Mouse (Mus musculus): Measurements from ENCODE around the gene Marveld3. TPM values are rescaled to one million over a fixed set of nuclear protein-coding genes. Genes with fewer than 3 reads are reported as not detected.

Marveld3 gene
- polyA plus RNA-seq, 1 experiment from 2014 or later, result 0.31 TPM

DNA sequence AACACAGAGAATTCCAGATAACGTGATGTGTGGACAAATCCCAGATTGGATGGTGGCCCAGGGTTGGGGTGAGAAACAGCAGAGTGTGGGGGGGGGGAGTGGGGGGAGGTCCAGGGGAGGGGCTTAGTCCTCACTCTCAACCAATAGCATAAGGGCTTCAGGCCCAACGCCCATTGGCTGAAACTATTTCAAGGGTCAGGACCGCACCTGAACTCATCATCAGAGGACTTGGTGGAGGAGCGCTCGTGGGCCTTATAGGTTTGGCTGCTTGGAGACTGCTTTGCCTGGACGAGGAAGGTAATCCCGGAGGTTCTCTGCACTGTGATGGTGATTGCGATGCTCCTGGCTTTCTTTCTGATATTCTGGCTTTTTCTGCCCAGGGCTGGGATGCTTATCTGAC lies 28.2 kb upstream of the Marveld3 start, which contains the start of gene Tat:
TSS of gene Tat (plus strand) at position 214 of the 400 bp plus-strand sequence.
- Histone ChIP-seq H3K4me1 (no peaks in the 10 kb centered on the region), H3K4me3 (no peak within 1 kb of the TSS), H3K36me3 (no peaks in the 10 kb centered on the region), H3K9me3 (replicated peaks) (no peaks in the 10 kb centered on the region), H3K27me3 (ENCODE audit: low read depth, poor library complexity, severe bottlenecking) (no peaks in the 10 kb centered on the region), H3K27ac (replicated peaks) (no peak within 1 kb of the TSS)
- DNase-seq (ENCODE audit: low spot score), result no peak
- WGBS, result 82% methylated on average over 8 of the region's 8 CpGs

DNA sequence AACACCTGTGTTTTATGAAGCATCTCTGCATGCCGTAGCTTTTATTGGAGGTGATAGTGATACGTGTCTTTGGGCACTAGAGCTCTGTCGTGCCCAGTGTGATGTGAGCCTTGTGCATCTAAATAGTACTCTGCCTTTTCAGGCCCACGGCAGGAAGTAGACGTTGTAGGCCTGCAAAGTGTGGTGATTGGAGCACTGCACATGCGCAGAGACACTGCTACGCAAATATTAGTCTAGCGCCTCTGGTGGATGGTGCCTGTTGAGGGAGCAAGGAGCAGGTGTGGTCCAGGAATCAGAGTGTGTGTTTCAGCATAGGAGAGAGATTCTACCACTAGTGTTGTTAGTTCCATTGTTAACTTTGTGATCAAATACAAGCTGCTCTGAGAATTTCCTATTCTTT lies 27.1 kb upstream of the Marveld3 start:
- no peak for DNase-seq (ENCODE audit: low spot score)
- 90% methylated on average over 8 of the region's 8 CpGs for WGBS
- Histone ChIP-seq H3K27me3 (ENCODE audit: low read depth, poor library complexity, severe bottlenecking) (no peaks in the 10 kb centered on the region), H3K36me3 (no peaks in the 10 kb centered on the region), H3K9me3 (replicated peaks) (no peaks in the 10 kb centered on the region), H3K4me3 (no peak overlapping the region), H3K4me1 (0 out of 2 replicates have a peak, but pooled peaks cover under 1% of the 10 kb centered on the region), H3K27ac (replicated peaks) (no peak overlapping the region)

DNA sequence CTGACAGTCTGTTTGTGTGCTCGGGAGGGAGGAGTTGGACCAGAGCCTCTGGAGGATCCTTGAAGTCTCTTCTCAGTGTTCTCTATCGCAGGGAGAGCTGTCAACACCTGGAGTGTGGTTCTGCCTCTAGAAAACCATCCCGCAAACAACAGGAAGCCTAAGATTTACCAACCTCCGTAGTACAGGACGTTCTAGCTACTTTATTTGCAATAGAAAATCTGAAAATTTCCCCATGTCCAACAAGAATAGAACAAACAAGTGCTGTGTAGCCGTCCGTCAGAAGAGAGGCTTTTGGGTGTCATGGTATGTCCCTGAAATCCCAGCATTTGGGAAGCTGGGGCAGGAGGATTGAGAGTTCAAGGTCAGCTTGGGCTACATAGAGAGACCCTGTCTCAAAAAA lies 25.8 kb upstream of the Marveld3 start:
- Histone ChIP-seq H3K4me1 (0 out of 2 replicates have a peak, but pooled peaks cover 6% of the 10 kb centered on the region), H3K9me3 (replicated peaks) (no peaks in the 10 kb centered on the region), H3K27ac (replicated peaks) (no peak overlapping the region), H3K27me3 (ENCODE audit: low read depth, poor library complexity, severe bottlenecking) (no peaks in the 10 kb centered on the region), H3K4me3 (no peak overlapping the region), H3K36me3 (no peaks in the 10 kb centered on the region)
- DNase-seq (ENCODE audit: low spot score), result no peak
- 87% methylated on average over 7 of the region's 7 CpGs for WGBS

- 0 out of 2 replicates have a peak, but pooled peaks cover 6% of the 10 kb centered on the region for H3K4me1 ChIP-seq
- WGBS, result 88% methylated on average over 7 of the region's 7 CpGs
- H3K27ac ChIP-seq (replicated peaks), result no peak overlapping the region
- no peaks in the 10 kb centered on the region for H3K36me3 ChIP-seq
- DNase-seq (ENCODE audit: low spot score), result no peak
- no peak overlapping the region for H3K4me3 ChIP-seq
- no peaks in the 10 kb centered on the region for H3K9me3 ChIP-seq (replicated peaks)
- H3K27me3 ChIP-seq (ENCODE audit: low read depth, poor library complexity, severe bottlenecking), result no peaks in the 10 kb centered on the region
Measured at GRCm38 (mm10) chr8:109986384-109986783, 24.4 kb upstream of the Marveld3 start.

DNA sequence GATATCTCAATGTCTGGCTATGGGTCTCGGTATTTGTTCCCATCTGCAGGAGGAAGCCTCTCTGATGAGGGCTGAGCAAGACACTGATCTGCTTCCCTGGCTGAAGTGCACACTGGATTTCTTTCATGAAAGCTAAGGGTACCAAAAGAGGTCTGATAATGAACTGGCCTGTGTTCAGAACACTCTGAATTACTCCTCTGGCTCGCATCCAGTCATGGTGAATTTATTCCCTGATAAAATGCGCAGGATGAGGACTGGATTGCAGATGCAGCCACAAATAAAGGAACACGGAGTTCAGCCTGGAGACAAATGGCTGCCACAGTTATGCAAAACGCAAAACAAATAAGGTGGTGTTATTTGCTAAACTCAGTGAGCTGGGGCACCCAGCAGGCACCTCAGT lies 21.9 kb upstream of the Marveld3 start:
- H3K27me3 ChIP-seq (ENCODE audit: low read depth, poor library complexity, severe bottlenecking), result no peaks in the 10 kb centered on the region
- H3K9me3 ChIP-seq (replicated peaks), result no peaks in the 10 kb centered on the region
- 0 out of 2 replicates have a peak overlapping the region, but pooled peaks have one; percentile 13 for H3K27ac ChIP-seq (replicated peaks)
- WGBS, result 42% methylated on average over 5 of the region's 5 CpGs
- H3K36me3 ChIP-seq, result no peaks in the 10 kb centered on the region
- no peak overlapping the region for H3K4me3 ChIP-seq
- H3K4me1 ChIP-seq, result 0 out of 2 replicates have a peak, but pooled peaks cover 6% of the 10 kb centered on the region
- no peak for DNase-seq (ENCODE audit: low spot score)

GRCm38 (mm10) chr8:109982386-109983105 lies 20.5 kb upstream of the Marveld3 start:
- 82% methylated on average over 15 of the region's 15 CpGs for WGBS
- H3K27ac ChIP-seq (replicated peaks), result no peak overlapping the region
- H3K9me3 ChIP-seq (replicated peaks), result no peaks in the 10 kb centered on the region
- H3K4me1 ChIP-seq, result 0 out of 2 replicates have a peak, but pooled peaks cover 6% of the 10 kb centered on the region
- no peak for DNase-seq (ENCODE audit: low spot score)
- H3K27me3 ChIP-seq (ENCODE audit: low read depth, poor library complexity, severe bottlenecking), result no peaks in the 10 kb centered on the region
- H3K4me3 ChIP-seq, result no peak overlapping the region
- H3K36me3 ChIP-seq, result no peaks in the 10 kb centered on the region

DNA sequence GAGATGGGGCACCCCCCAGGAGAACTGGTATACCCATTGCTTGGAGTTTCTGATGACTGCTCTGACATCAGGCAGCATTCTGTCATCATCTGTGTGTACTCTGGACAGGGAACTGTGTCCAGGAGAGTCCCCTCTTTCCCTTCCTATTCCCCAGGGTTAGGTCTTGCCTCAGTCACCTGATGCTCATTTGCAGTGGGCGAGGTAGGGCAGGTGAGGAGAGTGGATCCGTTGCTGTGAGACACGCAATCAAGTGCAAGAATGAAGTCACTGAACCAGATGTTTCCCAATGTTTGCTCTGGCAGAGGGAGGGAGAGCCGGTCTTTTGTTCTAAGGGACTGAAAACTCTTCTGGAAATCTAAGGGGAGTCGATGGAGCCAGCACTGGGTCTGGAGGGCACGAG lies 17.3 kb upstream of the Marveld3 start:
- no peaks in the 10 kb centered on the region for H3K36me3 ChIP-seq
- no peak for DNase-seq (ENCODE audit: low spot score)

GRCm38 (mm10) chr8:109972901-109973300 lies 10.9 kb upstream of the Marveld3 start:
- 87% methylated on average over 4 of the region's 4 CpGs for WGBS
- Histone ChIP-seq H3K4me1 (no peaks in the 10 kb centered on the region), H3K4me3 (no peak overlapping the region), H3K27ac (replicated peaks) (no peak overlapping the region), H3K36me3 (no peaks in the 10 kb centered on the region), H3K27me3 (ENCODE audit: low read depth, poor library complexity, severe bottlenecking) (peaks cover 21% of the 10 kb centered on the region), H3K9me3 (replicated peaks) (peaks cover 15% of the 10 kb centered on the region)
- DNase-seq (ENCODE audit: low spot score), result no peak

More for the DNA sequence above, 17.3 kb upstream of the Marveld3 start:
- no peaks in the 10 kb centered on the region for H3K27me3 ChIP-seq (ENCODE audit: low read depth, poor library complexity, severe bottlenecking)
- H3K4me3 ChIP-seq, result no peak overlapping the region
- H3K9me3 ChIP-seq (replicated peaks), result peaks cover 15% of the 10 kb centered on the region
- 77% methylated on average over 6 of the region's 6 CpGs for WGBS
- no peak overlapping the region for H3K27ac ChIP-seq (replicated peaks)
- 0 out of 2 replicates have a peak, but pooled peaks cover 6% of the 10 kb centered on the region for H3K4me1 ChIP-seq

DNA sequence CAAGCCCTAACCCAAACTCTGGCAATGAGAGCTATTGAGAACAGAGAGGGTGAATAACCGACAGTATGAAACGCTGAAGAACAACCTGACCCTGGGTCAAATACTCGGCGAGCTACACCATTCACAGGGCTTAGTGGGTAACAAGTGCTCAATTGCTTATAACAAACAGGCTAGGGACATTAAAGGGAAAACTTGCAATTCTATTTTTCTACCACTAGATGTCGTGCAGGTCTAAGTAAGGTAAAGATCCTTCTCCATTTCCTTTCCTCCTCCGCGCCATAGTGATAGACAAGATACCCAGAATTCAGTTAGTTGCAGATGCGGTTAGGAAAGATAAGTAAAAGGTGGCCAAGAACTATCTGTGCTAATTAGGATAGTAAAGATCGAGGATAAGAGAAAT lies 8.3 kb upstream of the Marveld3 start:
- H3K36me3 ChIP-seq, result no peaks in the 10 kb centered on the region
- no peak for DNase-seq (ENCODE audit: low spot score)
- no peaks in the 10 kb centered on the region for H3K4me1 ChIP-seq
- no peaks in the 10 kb centered on the region for H3K9me3 ChIP-seq (replicated peaks)
- WGBS, result 13% methylated on average over 9 of the region's 9 CpGs
- no peak overlapping the region for H3K4me3 ChIP-seq
- peaks cover 21% of the 10 kb centered on the region for H3K27me3 ChIP-seq (ENCODE audit: low read depth, poor library complexity, severe bottlenecking)
- H3K27ac ChIP-seq (replicated peaks), result no peak overlapping the region

- no peak for DNase-seq (ENCODE audit: low spot score)
- Histone ChIP-seq H3K36me3 (no peaks in the 10 kb centered on the region), H3K27ac (replicated peaks) (no peak overlapping the region), H3K4me3 (no peak overlapping the region), H3K4me1 (no peaks in the 10 kb centered on the region), H3K9me3 (replicated peaks) (no peaks in the 10 kb centered on the region), H3K27me3 (ENCODE audit: low read depth, poor library complexity, severe bottlenecking) (peaks cover 21% of the 10 kb centered on the region)
- 56% methylated on average over 10 of the region's 10 CpGs for WGBS
Measured at GRCm38 (mm10) chr8:109968837-109969236, 6.8 kb upstream of the Marveld3 start.

GRCm38 (mm10) chr8:109964106-109964505 lies 2.1 kb upstream of the Marveld3 start:
- Histone ChIP-seq H3K36me3 (no peaks in the 10 kb centered on the region), H3K27ac (replicated peaks) (no peak overlapping the region), H3K4me3 (no peak overlapping the region), H3K9me3 (replicated peaks) (no peaks in the 10 kb centered on the region), H3K27me3 (ENCODE audit: low read depth, poor library complexity, severe bottlenecking) (peaks cover 58% of the 10 kb centered on the region), H3K4me1 (peaks cover 12% of the 10 kb centered on the region)
- no peak for DNase-seq (ENCODE audit: low spot score)
- 76% methylated on average over 4 of the region's 4 CpGs for WGBS

GRCm38 (mm10) chr8:109963421-109963820 lies 1.4 kb upstream of the Marveld3 start:
- no peak for DNase-seq (ENCODE audit: low spot score)
- peaks cover 58% of the 10 kb centered on the region for H3K27me3 ChIP-seq (ENCODE audit: low read depth, poor library complexity, severe bottlenecking)
- H3K27ac ChIP-seq (replicated peaks), result no peak overlapping the region
- WGBS, result 89% methylated on average over 13 of the region's 13 CpGs
- peaks cover 17% of the 10 kb centered on the region for H3K4me1 ChIP-seq
- H3K36me3 ChIP-seq, result no peaks in the 10 kb centered on the region
- no peaks in the 10 kb centered on the region for H3K9me3 ChIP-seq (replicated peaks)
- H3K4me3 ChIP-seq, result no peak overlapping the region

GRCm38 (mm10) chr8:109962896-109963295 lies 893 bp upstream of the Marveld3 start:
- DNase-seq (ENCODE audit: low spot score), result no peak
- H3K9me3 ChIP-seq (replicated peaks), result no peaks in the 10 kb centered on the region
- H3K36me3 ChIP-seq, result no peaks in the 10 kb centered on the region
- H3K4me3 ChIP-seq, result no peak overlapping the region
- H3K4me1 ChIP-seq, result peaks cover 22% of the 10 kb centered on the region
- no peak overlapping the region for H3K27ac ChIP-seq (replicated peaks)
- 82% methylated on average over 9 of the region's 9 CpGs for WGBS
- peaks cover 56% of the 10 kb centered on the region for H3K27me3 ChIP-seq (ENCODE audit: low read depth, poor library complexity, severe bottlenecking)

Measured in midbrain, embryonic 10.5 days (tissue).